Mouse (Mus musculus): Measurements from ENCODE around the gene Cand1. TPM values are rescaled to one million over a fixed set of nuclear protein-coding genes. Genes with fewer than 3 reads are reported as not detected.
A peak's percentile ranks its signal among the peaks of the same experiment; 100 is the strongest.

The Cand1 gene
- polyA plus RNA-seq, 1 experiment from 2014 or later = 127 TPM

DNA sequence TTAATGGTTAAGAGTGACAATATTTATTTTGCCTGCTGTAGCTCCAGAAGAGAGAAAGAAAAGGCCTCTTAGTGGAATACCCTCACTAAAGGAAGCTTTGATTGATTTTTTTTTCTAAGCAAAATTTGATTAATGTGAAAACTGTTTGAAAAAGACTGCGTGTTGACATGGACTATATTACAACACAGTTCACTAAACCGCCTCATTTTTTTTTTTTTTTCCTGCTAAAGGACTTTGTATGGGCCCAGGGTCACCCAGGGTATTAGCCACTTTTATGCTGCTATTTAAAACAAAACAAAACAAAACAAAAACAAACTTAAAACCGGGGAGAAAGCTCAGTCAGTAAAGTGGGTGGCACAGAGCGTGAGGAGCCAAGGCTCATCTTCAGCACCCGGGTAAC, 23.0 kb upstream of the Cand1 start:
- no peak for ATAC-seq (replicated peaks; ENCODE audit: insufficient number of reproducible peaks, low FRiP score, low TSS enrichment, low read depth)
- WGBS = 91% methylated on average over 5 of the region's 5 CpGs
- no peaks in the 10 kb centered on the region for H3K27me3 ChIP-seq (ENCODE audit: control insufficient read depth, insufficient read depth, low read length)
- DNase-seq (ENCODE audit: low spot score) = no peak
- no peak overlapping the region for H3K4me3 ChIP-seq (ENCODE audit: low read depth, low read length)
- H3K36me3 ChIP-seq (replicated peaks; ENCODE audit: control insufficient read depth, insufficient read depth, low read depth, low read length) = no peaks in the 10 kb centered on the region
- H3K27ac ChIP-seq (replicated peaks; ENCODE audit: low read depth, low read length) = no peak overlapping the region
- H3K4me1 ChIP-seq (ENCODE audit: control insufficient read depth, insufficient read depth, low read length) = no peaks in the 10 kb centered on the region
- no peaks in the 10 kb centered on the region for H3K9me3 ChIP-seq (replicated peaks; ENCODE audit: control insufficient read depth, low read length)
- H3K9ac ChIP-seq (replicated peaks; ENCODE audit: low read length) = no peak overlapping the region
- no peak overlapping the region for H3K4me2 ChIP-seq (ENCODE audit: low read depth, low read length)

DNA sequence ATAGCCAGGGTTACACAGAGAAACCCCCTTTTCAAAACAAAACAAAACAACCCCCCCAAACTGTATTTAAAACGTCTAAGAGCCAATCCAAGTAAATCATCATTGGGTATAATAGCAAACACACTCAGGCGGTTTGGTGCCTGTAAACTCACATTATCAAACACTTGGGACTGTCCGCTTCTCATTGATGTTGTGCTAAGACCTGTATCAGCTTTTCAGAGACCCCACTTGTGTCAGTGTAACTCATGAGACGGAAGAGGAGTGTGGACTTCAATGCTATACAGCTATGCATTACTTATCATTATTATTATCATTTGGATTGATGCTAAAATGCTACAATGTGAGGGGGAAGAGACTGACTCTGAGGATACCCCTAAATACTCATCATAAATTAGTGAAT, 18.0 kb upstream of the Cand1 start:
- Histone ChIP-seq H3K4me3 (ENCODE audit: low read depth, low read length) (no peak overlapping the region), H3K27ac (replicated peaks; ENCODE audit: low read depth, low read length) (no peak overlapping the region), H3K9ac (replicated peaks; ENCODE audit: low read length) (no peak overlapping the region), H3K27me3 (ENCODE audit: control insufficient read depth, insufficient read depth, low read length) (no peaks in the 10 kb centered on the region), H3K36me3 (replicated peaks; ENCODE audit: control insufficient read depth, insufficient read depth, low read depth, low read length) (no peaks in the 10 kb centered on the region), H3K9me3 (replicated peaks; ENCODE audit: control insufficient read depth, low read length) (no peaks in the 10 kb centered on the region), H3K4me1 (ENCODE audit: control insufficient read depth, insufficient read depth, low read length) (no peaks in the 10 kb centered on the region), H3K4me2 (ENCODE audit: low read depth, low read length) (no peak overlapping the region)
- no peak for DNase-seq (ENCODE audit: low spot score)
- no peak for ATAC-seq (replicated peaks; ENCODE audit: insufficient number of reproducible peaks, low FRiP score, low TSS enrichment, low read depth)
- 75% methylated on average over 4 of the region's 4 CpGs for WGBS

DNA sequence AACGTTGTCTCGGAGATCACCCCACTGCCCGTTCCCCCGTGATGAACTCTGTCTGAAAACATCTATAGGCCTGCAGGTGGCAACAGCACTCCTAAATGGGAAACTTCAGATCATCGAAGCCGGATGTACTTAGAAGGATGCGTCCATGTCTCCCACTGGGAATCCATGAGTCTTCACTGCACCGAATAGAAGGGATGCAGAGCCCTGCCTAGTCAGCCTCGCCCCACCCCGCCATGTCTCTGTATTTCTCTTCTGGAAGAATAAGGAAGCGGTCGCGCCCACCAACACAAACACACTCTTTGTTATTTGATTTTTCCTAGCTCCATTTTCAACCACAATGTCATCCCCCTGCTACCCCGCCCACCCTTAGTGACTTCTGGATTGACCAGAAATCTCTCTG, 4.3 kb upstream of the Cand1 start:
- no peak overlapping the region for H3K9ac ChIP-seq (replicated peaks; ENCODE audit: low read length)
- H3K9me3 ChIP-seq (replicated peaks; ENCODE audit: control insufficient read depth, low read length) = no peaks in the 10 kb centered on the region
- H3K36me3 ChIP-seq (replicated peaks; ENCODE audit: control insufficient read depth, insufficient read depth, low read depth, low read length) = no peaks in the 10 kb centered on the region
- H3K4me2 ChIP-seq (ENCODE audit: low read depth, low read length) = no peak overlapping the region
- H3K4me3 ChIP-seq (ENCODE audit: low read depth, low read length) = no peak overlapping the region
- ATAC-seq (replicated peaks; ENCODE audit: insufficient number of reproducible peaks, low FRiP score, low TSS enrichment, low read depth) (no peak), DNase-seq (ENCODE audit: low spot score) (no peak)
- H3K4me1 ChIP-seq (ENCODE audit: control insufficient read depth, insufficient read depth, low read length) = no peaks in the 10 kb centered on the region
- WGBS = 89% methylated on average over 14 of the region's 14 CpGs
- no peak overlapping the region for H3K27ac ChIP-seq (replicated peaks; ENCODE audit: low read depth, low read length)
- H3K27me3 ChIP-seq (ENCODE audit: control insufficient read depth, insufficient read depth, low read length) = no peaks in the 10 kb centered on the region

DNA sequence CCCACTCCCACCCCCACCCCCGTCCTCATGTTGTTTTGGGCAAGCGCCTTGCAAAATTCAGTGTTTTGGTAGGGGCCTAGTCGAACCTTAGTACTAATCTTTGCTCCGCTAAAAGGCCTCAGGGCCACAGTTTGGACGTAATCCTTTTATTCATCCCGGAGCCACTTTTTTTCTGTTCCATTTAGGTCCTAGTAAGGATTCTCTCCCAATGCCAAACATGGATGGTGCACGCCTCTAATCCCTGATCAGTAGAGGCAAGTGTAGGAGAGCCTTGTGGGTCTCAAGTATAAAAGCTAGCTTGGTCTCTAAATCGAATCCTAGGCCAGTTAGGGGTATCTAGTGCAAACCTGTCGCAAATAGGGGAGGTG, 851 bp upstream of the Cand1 start:
- ATAC-seq (replicated peaks; ENCODE audit: insufficient number of reproducible peaks, low FRiP score, low TSS enrichment, low read depth) (no peak), DNase-seq (ENCODE audit: low spot score) (no peak)
- Histone ChIP-seq H3K4me3 (ENCODE audit: low read depth, low read length) (peak overlapping the region; percentile 78), H3K4me1 (ENCODE audit: control insufficient read depth, insufficient read depth, low read length) (peaks cover 2% of the 10 kb centered on the region; the same call in 1 of the 2 replicates), H3K27ac (replicated peaks; ENCODE audit: low read depth, low read length) (peak overlapping the region; percentile 62; the same call in 1 of the 2 replicates), H3K36me3 (replicated peaks; ENCODE audit: control insufficient read depth, insufficient read depth, low read depth, low read length) (no peaks in the 10 kb centered on the region), H3K27me3 (ENCODE audit: control insufficient read depth, insufficient read depth, low read length) (no peaks in the 10 kb centered on the region), H3K4me2 (ENCODE audit: low read depth, low read length) (peak overlapping the region; percentile 63), H3K9ac (replicated peaks; ENCODE audit: low read length) (peak overlapping the region; percentile 97), H3K9me3 (replicated peaks; ENCODE audit: control insufficient read depth, low read length) (no peaks in the 10 kb centered on the region)
- 4% methylated on average over 9 of the region's 9 CpGs for WGBS

DNA sequence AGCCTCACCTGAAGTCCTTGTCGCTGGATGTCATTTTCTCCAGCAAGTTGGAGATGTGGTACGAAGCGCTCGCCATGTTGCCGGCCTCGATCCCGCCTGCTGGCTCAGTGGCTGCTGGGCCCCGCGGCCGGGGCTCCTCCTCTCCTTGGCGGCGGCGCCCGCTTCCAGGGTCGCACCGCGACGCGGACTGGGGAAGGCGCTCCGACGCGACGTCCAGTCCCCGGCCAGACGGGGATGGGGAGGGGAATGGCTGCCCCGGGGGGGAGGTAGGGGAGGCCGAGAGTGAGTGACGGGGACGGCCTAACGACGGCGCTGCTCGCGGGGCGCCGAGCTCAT, 254 bp downstream of the Cand1 start:
- Histone ChIP-seq H3K9me3 (replicated peaks; ENCODE audit: control insufficient read depth, low read length) (no peaks in the 10 kb centered on the region), H3K36me3 (replicated peaks; ENCODE audit: control insufficient read depth, insufficient read depth, low read depth, low read length) (no peaks in the 10 kb centered on the region), H3K4me2 (ENCODE audit: low read depth, low read length) (peak overlapping the region; percentile 59), H3K4me3 (ENCODE audit: low read depth, low read length) (peak overlapping the region; percentile 78), H3K27ac (replicated peaks; ENCODE audit: low read depth, low read length) (peak overlapping the region; percentile 95), H3K4me1 (ENCODE audit: control insufficient read depth, insufficient read depth, low read length) (peaks cover 2% of the 10 kb centered on the region; the same call in 1 of the 2 replicates), H3K27me3 (ENCODE audit: control insufficient read depth, insufficient read depth, low read length) (no peaks in the 10 kb centered on the region), H3K9ac (replicated peaks; ENCODE audit: low read length) (peak overlapping the region; percentile 97)
- ATAC-seq (replicated peaks; ENCODE audit: insufficient number of reproducible peaks, low FRiP score, low TSS enrichment, low read depth) = no peak; the same call in 1 of the 2 replicates
- no peak for DNase-seq (ENCODE audit: low spot score)
- under 1% methylated on average over 32 of the region's 37 CpGs for WGBS

DNA sequence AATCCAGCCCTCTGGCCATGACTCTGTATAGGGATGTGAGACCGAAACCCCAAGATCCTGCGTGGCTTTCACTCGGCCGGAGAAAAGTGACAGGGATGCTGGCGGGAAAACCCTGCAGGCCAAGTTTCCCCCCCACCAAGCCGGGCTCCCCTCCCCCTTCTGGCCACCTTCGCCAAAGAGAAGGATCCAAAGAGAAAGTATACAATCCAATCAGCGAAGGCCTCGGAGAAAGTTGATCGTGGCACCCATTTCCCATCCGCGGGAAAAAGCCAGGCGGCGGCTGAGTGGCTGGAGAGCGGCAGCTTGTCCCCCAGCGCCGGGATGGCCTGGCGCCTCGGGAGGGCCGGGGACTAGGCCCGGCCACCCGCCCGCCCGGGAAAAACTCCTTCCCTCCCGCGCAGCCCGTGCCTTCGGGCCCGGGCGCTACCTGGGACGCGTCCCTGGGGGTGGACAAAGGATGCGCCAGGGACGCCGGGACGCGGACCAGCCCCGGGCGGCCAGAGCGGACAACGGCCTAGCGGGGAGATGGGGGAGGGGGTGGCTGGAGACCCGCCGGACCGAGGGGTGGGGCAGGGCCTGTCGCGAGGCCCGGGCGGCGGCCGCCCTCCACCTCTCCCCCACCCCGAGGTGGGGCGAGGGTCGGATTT, 747 bp downstream of the Cand1 start:
- peak overlapping the region; percentile 78 for H3K4me3 ChIP-seq (ENCODE audit: low read depth, low read length)
- H3K36me3 ChIP-seq (replicated peaks; ENCODE audit: control insufficient read depth, insufficient read depth, low read depth, low read length) = no peaks in the 10 kb centered on the region; the same call in 1 of the 2 replicates
- H3K4me2 ChIP-seq (ENCODE audit: low read depth, low read length) = peak overlapping the region; percentile 59
- ATAC-seq (replicated peaks; ENCODE audit: insufficient number of reproducible peaks, low FRiP score, low TSS enrichment, low read depth) (peak; percentile 15), DNase-seq (ENCODE audit: low spot score) (peak; percentile 66)
- H3K9ac ChIP-seq (replicated peaks; ENCODE audit: low read length) = peak overlapping the region; percentile 97
- H3K27me3 ChIP-seq (ENCODE audit: control insufficient read depth, insufficient read depth, low read length) = no peaks in the 10 kb centered on the region
- under 1% methylated on average over 52 of the region's 54 CpGs for WGBS
- H3K4me1 ChIP-seq (ENCODE audit: control insufficient read depth, insufficient read depth, low read length) = peaks cover 2% of the 10 kb centered on the region; the same call in 1 of the 2 replicates
- H3K9me3 ChIP-seq (replicated peaks; ENCODE audit: control insufficient read depth, low read length) = no peaks in the 10 kb centered on the region
- H3K27ac ChIP-seq (replicated peaks; ENCODE audit: low read depth, low read length) = peak overlapping the region; percentile 95

DNA sequence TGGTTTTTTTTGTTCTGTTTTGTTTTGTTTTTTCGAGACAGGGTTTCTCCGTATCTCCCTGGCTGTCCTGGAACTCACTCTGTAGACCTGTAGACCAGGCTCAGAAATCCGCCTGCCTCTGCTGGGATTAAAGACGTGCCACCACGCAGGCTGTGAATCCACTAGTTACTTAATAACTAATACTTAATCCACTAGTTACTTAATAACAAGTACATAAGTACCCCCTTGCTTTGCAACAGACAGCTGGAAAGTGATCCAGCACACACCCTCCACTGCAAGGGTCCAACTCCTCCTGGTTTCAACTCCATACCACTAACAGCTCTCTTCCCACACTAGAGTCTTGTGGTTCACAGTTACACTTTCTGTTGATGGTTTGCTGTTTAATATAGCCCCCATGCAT, 8.3 kb downstream of the Cand1 start:
- H3K36me3 ChIP-seq (replicated peaks; ENCODE audit: control insufficient read depth, insufficient read depth, low read depth, low read length) = no peaks in the 10 kb centered on the region; the same call in 1 of the 2 replicates
- no peak overlapping the region for H3K9ac ChIP-seq (replicated peaks; ENCODE audit: low read length)
- ATAC-seq (replicated peaks; ENCODE audit: insufficient number of reproducible peaks, low FRiP score, low TSS enrichment, low read depth) (no peak), DNase-seq (ENCODE audit: low spot score) (no peak)
- 89% methylated on average over 5 of the region's 5 CpGs for WGBS
- no peaks in the 10 kb centered on the region for H3K9me3 ChIP-seq (replicated peaks; ENCODE audit: control insufficient read depth, low read length)
- no peaks in the 10 kb centered on the region for H3K4me1 ChIP-seq (ENCODE audit: control insufficient read depth, insufficient read depth, low read length)
- no peak overlapping the region for H3K4me3 ChIP-seq (ENCODE audit: low read depth, low read length)
- no peak overlapping the region for H3K27ac ChIP-seq (replicated peaks; ENCODE audit: low read depth, low read length)
- no peaks in the 10 kb centered on the region for H3K27me3 ChIP-seq (ENCODE audit: control insufficient read depth, insufficient read depth, low read length)
- H3K4me2 ChIP-seq (ENCODE audit: low read depth, low read length) = no peak overlapping the region

DNA sequence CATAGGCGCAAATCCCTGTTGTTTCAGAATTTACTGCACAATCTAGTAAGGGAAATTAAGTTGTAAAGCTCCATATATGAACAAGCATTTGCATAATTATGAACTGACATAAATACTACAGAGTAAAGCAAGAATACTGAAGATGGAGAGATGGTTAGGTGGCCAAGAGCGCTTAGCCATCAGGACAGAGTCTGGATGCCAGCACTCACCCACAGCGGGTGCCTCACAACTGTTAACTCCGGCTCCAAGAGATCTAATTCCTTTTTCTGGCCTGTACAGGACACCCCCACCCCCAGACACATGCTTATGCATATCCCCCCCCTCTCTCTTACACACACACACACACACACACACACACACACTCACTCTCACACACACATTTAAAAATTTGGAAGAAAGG, 9.2 kb downstream of the Cand1 start:
- Histone ChIP-seq H3K9ac (replicated peaks; ENCODE audit: low read length) (no peak overlapping the region), H3K27ac (replicated peaks; ENCODE audit: low read depth, low read length) (no peak overlapping the region), H3K9me3 (replicated peaks; ENCODE audit: control insufficient read depth, low read length) (no peaks in the 10 kb centered on the region), H3K36me3 (replicated peaks; ENCODE audit: control insufficient read depth, insufficient read depth, low read depth, low read length) (peaks cover 5% of the 10 kb centered on the region), H3K4me1 (ENCODE audit: control insufficient read depth, insufficient read depth, low read length) (no peaks in the 10 kb centered on the region), H3K4me2 (ENCODE audit: low read depth, low read length) (no peak overlapping the region), H3K4me3 (ENCODE audit: low read depth, low read length) (no peak overlapping the region), H3K27me3 (ENCODE audit: control insufficient read depth, insufficient read depth, low read length) (no peaks in the 10 kb centered on the region)
- WGBS = 96% methylated on average over 4 of the region's 4 CpGs
- DNase-seq (ENCODE audit: low spot score) = no peak
- no peak for ATAC-seq (replicated peaks; ENCODE audit: insufficient number of reproducible peaks, low FRiP score, low TSS enrichment, low read depth)
